Mouse (Mus musculus) lung, embryonic 15.5 days (tissue): ENCODE data around the gene Lrrc36. TPM values are rescaled to one million over a fixed set of nuclear protein-coding genes. Genes with fewer than 3 reads are reported as not detected.

Source experiments
- ATAC-seq: fragments of 200-750 bp; cut with Nextera tagmentation; 2 replicates; pipeline ENCODE4 v1.8.0; 2017; ENCODE audit warnings: moderate number of reproducible peaks, borderline replicate concordance; ENCODE audit not compliant: low FRiP score, low TSS enrichment; ENCODE audit errors: extremely low read depth
- H3K27ac ChIP-seq: fragments of 300-500 bp; sonication (generic); 2 replicates; pipeline ENCODE4 v1.5.1; 2015; ENCODE audit warnings: moderate library complexity, mild to moderate bottlenecking, inconsistent platforms
- H3K27me3 ChIP-seq: fragments of 300-500 bp; sonication (generic); 2 replicates; pipeline ENCODE4 v1.6.1; 2015; ENCODE audit warnings: inconsistent platforms
- H3K36me3 ChIP-seq: fragments of 300-500 bp; sonication (generic); 2 replicates; pipeline ENCODE4 v1.6.1; 2015; ENCODE audit warnings: inconsistent platforms
- H3K4me1 ChIP-seq: fragments of 300-500 bp; sonication (generic); 2 replicates; pipeline ENCODE4 v1.6.1; 2015; ENCODE audit warnings: inconsistent platforms
- H3K4me2 ChIP-seq: fragments of 300-500 bp; sonication (generic); 2 replicates; pipeline ENCODE4 v1.6.1; 2015; ENCODE audit warnings: inconsistent platforms, mild to moderate bottlenecking, moderate library complexity
- H3K4me3 ChIP-seq: fragments of 300-500 bp; sonication (generic); 2 replicates; pipeline ENCODE4 v1.5.1; 2015; ENCODE audit warnings: mild to moderate bottlenecking, inconsistent platforms
- H3K9ac ChIP-seq: fragments of 300-500 bp; sonication (generic); 2 replicates; pipeline ENCODE4 v1.6.1; 2015; ENCODE audit warnings: inconsistent platforms
- H3K9me3 ChIP-seq: fragments of 300-500 bp; sonication (generic); 2 replicates; pipeline ENCODE4 v1.6.1; 2016; ENCODE audit warnings: inconsistent platforms
- WGBS: fragments of 180-500 bp; shearing (Covaris S2); methylation state at CpG from one replicate; pipeline ENCODE4 v1.1.7; 2015; 5-methylcytosine and 5-hydroxymethylcytosine counted together
- polyA plus RNA-seq: library from polyadenylated mRNA; unstranded; fragments of >200 nt; fragmentation: Nextera tagmentation; extraction: Ambion mirVana; gene quantifications from 2 replicates; pipeline ENCODE4 v1.2.1, GENCODE M21; 2015

Lrrc36 gene
- polyA plus RNA-seq, 1 experiment from 2014 or later, result 0.67 TPM

DNA sequence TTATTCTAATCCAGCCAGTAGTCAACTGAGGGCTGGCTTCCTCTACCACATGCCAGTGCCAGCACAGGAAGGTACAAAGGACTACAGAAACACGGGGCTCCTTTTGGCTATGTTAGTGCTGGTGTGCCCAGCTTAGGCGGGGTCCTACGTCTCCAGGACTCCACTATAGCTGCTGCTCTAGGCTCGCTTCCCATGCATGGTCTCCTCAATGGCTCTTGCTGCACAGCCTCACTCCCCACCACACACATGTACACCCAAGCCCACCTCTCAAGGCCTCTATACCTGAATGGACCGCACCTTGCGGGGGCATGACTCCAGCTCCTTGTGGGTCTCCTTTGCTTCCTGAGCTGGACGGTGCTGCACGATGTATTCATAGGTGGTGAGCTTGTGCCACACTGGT, 62.4 kb downstream of the Lrrc36 start:
- peaks cover 38% of the 10 kb centered on the region for H3K4me1 ChIP-seq

DNA sequence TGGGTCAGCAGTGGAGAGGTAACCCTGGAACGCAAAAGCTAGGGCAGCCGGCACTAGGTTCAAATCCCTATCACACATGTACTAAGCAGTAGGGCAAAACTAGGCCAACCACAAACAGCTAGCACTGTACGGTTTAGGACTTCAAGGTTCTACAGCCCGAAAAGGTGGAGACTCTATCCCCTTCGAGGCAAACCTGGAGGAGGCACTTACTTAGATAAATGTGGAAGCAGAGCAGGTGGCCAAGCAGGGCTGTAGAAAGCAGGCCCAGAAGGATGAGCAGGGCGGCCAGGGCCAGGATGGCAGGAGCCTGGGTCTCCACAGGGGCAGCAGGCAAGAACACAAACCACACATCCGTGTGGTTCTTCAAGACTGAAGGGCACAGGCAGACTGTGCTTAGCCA, 62.8 kb downstream of the Lrrc36 start:
- H3K4me1 ChIP-seq, result peaks cover 38% of the 10 kb centered on the region
- no peak overlapping the region for H3K27ac ChIP-seq
- no peaks in the 10 kb centered on the region for H3K9me3 ChIP-seq
- H3K36me3 ChIP-seq, result 0 out of 2 replicates have a peak, but pooled peaks cover 6% of the 10 kb centered on the region
- H3K9ac ChIP-seq, result no peak overlapping the region
- ATAC-seq, result no peak
- no peak overlapping the region for H3K4me2 ChIP-seq
- H3K27me3 ChIP-seq, result 0 out of 2 replicates have a peak, but pooled peaks cover 6% of the 10 kb centered on the region
- WGBS, result 87% methylated on average over 7 of the region's 7 CpGs
- no peak overlapping the region for H3K4me3 ChIP-seq

More for the DNA sequence above, 62.4 kb downstream of the Lrrc36 start:
- WGBS, result 93% methylated on average over 8 of the region's 8 CpGs
- H3K27ac ChIP-seq, result no peak overlapping the region
- H3K4me2 ChIP-seq, result no peak overlapping the region
- no peak overlapping the region for H3K9ac ChIP-seq
- no peak for ATAC-seq
- H3K9me3 ChIP-seq, result no peaks in the 10 kb centered on the region
- no peak overlapping the region for H3K4me3 ChIP-seq
- 0 out of 2 replicates have a peak, but pooled peaks cover 6% of the 10 kb centered on the region for H3K27me3 ChIP-seq
- 0 out of 2 replicates have a peak, but pooled peaks cover 6% of the 10 kb centered on the region for H3K36me3 ChIP-seq

- no peak overlapping the region for H3K4me2 ChIP-seq
- H3K27ac ChIP-seq, result no peak overlapping the region
- H3K9me3 ChIP-seq, result no peaks in the 10 kb centered on the region
- no peak for ATAC-seq
- H3K4me3 ChIP-seq, result no peak overlapping the region
- H3K27me3 ChIP-seq, result 0 out of 2 replicates have a peak, but pooled peaks cover 6% of the 10 kb centered on the region
- peaks cover 9% of the 10 kb centered on the region for H3K36me3 ChIP-seq
- H3K9ac ChIP-seq, result no peak overlapping the region
- WGBS, result 44% methylated on average over 25 of the region's 25 CpGs
- H3K4me1 ChIP-seq, result peaks cover 33% of the 10 kb centered on the region
Measured at GRCm38 (mm10) chr8:105476628-105477413, 63.5 kb downstream of the Lrrc36 start.

DNA sequence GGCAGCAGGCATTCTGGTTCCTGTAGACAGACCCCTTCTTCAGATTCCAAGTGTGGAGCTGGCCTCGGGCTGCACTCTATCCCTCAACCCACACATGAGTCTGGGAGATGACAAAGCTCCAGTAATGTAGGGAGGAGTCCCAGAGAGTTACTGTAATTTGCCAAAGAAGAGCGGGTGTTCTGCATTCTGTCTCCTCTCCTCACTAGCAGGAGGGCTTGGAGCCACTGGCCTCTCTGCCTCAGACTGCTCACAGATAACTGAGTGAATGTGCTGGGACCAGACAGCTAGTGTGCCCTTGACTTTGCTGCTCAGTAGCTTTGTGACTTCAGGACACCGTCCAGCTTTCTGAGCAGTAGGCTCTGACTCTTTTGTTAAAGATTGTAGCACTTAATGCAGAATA, 64.4 kb downstream of the Lrrc36 start:
- no peak overlapping the region for H3K4me2 ChIP-seq
- no peak overlapping the region for H3K4me3 ChIP-seq
- H3K4me1 ChIP-seq, result peaks cover 30% of the 10 kb centered on the region
- no peaks in the 10 kb centered on the region for H3K9me3 ChIP-seq
- H3K27ac ChIP-seq, result no peak overlapping the region
- no peak for ATAC-seq
- H3K9ac ChIP-seq, result no peak overlapping the region
- H3K27me3 ChIP-seq, result 0 out of 2 replicates have a peak, but pooled peaks cover 6% of the 10 kb centered on the region
- H3K36me3 ChIP-seq, result peaks cover 14% of the 10 kb centered on the region
- 68% methylated on average over 3 of the region's 3 CpGs for WGBS

DNA sequence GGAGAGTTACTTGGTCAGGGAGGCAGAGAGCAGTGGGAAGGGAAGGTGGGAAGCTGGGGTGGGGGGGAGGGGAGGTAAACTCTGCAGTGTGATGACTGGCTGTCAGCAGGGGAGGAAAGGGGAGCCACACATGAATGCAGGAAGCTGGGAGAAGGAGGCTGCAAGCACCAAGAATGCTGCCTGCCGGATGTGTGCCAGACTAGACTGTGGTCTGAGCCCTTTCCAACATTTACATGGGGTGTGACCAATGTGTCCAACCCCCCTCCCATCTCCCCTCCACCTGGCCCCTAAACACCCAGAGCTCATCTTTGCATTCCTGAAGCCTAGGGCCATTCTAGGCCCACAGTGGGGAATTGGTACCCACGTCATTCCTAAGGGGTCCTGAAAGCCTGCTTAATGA, 67.6 kb downstream of the Lrrc36 start:
- no peak overlapping the region for H3K9ac ChIP-seq
- H3K27ac ChIP-seq, result no peak overlapping the region; the same call in 1 of the 2 replicates
- H3K9me3 ChIP-seq, result no peaks in the 10 kb centered on the region
- H3K4me1 ChIP-seq, result peaks cover 5% of the 10 kb centered on the region
- peaks cover 18% of the 10 kb centered on the region for H3K36me3 ChIP-seq
- no peak overlapping the region for H3K4me2 ChIP-seq
- no peak overlapping the region for H3K4me3 ChIP-seq
- H3K27me3 ChIP-seq, result no peaks in the 10 kb centered on the region
- ATAC-seq, result no peak
- 28% methylated on average over 2 of the region's 2 CpGs for WGBS

GRCm38 (mm10) chr8:105481453-105481852, 68.1 kb downstream of the Lrrc36 start:
- H3K27me3 ChIP-seq, result no peaks in the 10 kb centered on the region
- peaks cover 5% of the 10 kb centered on the region for H3K4me1 ChIP-seq
- ATAC-seq, result no peak
- no peak overlapping the region for H3K4me2 ChIP-seq
- H3K4me3 ChIP-seq, result no peak overlapping the region
- H3K36me3 ChIP-seq, result peaks cover 16% of the 10 kb centered on the region
- no peak overlapping the region; the same call in 1 of the 2 replicates for H3K27ac ChIP-seq
- H3K9me3 ChIP-seq, result no peaks in the 10 kb centered on the region
- 74% methylated on average over 6 of the region's 6 CpGs for WGBS
- H3K9ac ChIP-seq, result no peak overlapping the region

- ATAC-seq, result no peak
- Histone ChIP-seq H3K4me3 (no peak overlapping the region), H3K9ac (no peak overlapping the region), H3K36me3 (peaks cover 16% of the 10 kb centered on the region), H3K27me3 (no peaks in the 10 kb centered on the region), H3K9me3 (no peaks in the 10 kb centered on the region), H3K27ac (no peak overlapping the region), H3K4me2 (no peak overlapping the region), H3K4me1 (peaks cover 5% of the 10 kb centered on the region)
- 72% methylated on average over 8 of the region's 8 CpGs for WGBS
Measured at GRCm38 (mm10) chr8:105482123-105482522, 68.8 kb downstream of the Lrrc36 start.

DNA sequence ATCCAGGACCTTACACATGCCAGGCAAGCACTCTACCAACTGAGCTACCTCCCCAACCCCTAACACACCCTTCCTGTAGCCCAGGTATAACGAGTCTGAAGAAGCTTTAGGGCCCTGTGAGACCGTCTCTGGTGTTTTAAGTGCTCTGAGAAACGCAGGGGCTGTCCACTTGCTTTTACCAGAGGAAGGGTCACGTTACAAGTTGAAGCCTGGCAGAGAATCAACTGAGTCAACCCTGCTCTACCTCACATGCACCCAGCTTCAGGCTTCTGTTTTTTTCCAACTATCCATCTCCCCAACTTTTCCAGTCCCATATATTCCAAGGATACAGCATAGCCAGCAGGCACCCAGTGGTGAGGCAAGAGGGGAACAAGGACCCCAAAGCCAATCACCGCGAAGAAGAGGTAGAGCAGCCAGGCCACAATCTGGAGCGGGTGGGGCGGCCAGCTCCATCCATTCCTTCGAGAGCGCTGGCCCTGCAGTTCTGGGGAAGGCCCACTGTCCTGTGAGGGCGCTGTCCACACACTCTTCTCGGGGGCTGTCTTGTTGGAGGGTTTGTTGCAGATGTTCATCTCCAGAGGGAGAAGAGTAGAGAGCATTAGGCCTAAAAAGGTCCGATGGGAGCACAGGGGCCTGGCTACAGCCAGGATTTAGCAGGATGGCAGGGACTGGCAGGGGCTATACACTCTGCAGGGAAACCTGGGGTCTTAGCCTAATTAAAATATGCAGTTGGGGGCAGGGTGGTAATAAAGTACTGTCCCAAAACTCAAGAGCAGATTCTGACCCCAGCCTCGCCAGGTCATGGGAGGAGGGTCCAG, 70.0 kb downstream of the Lrrc36 start:
- H3K36me3 ChIP-seq, result peaks cover 16% of the 10 kb centered on the region
- no peak overlapping the region for H3K9ac ChIP-seq
- peaks cover 5% of the 10 kb centered on the region for H3K4me1 ChIP-seq
- no peaks in the 10 kb centered on the region for H3K9me3 ChIP-seq
- 34% methylated on average over 14 of the region's 14 CpGs for WGBS
- H3K27me3 ChIP-seq, result no peaks in the 10 kb centered on the region
- H3K4me2 ChIP-seq, result no peak overlapping the region
- no peak overlapping the region for H3K27ac ChIP-seq
- ATAC-seq, result 0 out of 2 replicates have a peak, but pooled peaks have one; percentile 36
- H3K4me3 ChIP-seq, result no peak overlapping the region

GRCm38 (mm10) chr8:105484030-105484368, 70.6 kb downstream of the Lrrc36 start:
- Histone ChIP-seq H3K4me2 (no peak overlapping the region), H3K9ac (no peak overlapping the region), H3K9me3 (no peaks in the 10 kb centered on the region), H3K27me3 (no peaks in the 10 kb centered on the region), H3K4me3 (no peak overlapping the region), H3K27ac (no peak overlapping the region), H3K36me3 (peaks cover 16% of the 10 kb centered on the region), H3K4me1 (peaks cover 5% of the 10 kb centered on the region)
- no peak for ATAC-seq
- WGBS, result 63% methylated on average over 3 of the region's 3 CpGs

GRCm38 (mm10) chr8:105484392-105484791, 71.0 kb downstream of the Lrrc36 start:
- H3K27ac ChIP-seq, result no peak overlapping the region
- H3K9ac ChIP-seq, result no peak overlapping the region

DNA sequence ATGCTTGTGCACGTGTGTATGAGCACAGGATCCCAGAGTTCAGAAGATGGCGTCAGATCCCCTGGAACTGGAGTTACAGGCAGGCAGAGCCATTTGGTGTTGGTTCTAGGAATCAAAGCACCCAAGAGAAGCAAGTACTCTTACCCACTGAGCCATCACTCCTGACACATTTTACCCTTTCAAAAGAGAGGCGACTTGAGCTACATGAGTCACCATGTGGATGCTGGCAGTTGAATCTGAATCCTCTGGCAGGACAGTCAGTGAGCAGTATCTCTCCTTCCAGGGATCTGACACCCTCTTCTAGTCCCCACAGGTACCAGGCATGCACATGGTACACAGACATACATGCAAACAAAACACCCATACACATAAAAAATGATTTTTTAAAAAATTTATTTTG, 74.7 kb downstream of the Lrrc36 start:
- Histone ChIP-seq H3K36me3 (peaks cover 8% of the 10 kb centered on the region; the same call in 1 of the 2 replicates), H3K4me2 (no peak overlapping the region), H3K4me3 (no peak overlapping the region), H3K4me1 (peaks cover 4% of the 10 kb centered on the region; the same call in 1 of the 2 replicates), H3K9me3 (no peaks in the 10 kb centered on the region), H3K9ac (no peak overlapping the region), H3K27ac (no peak overlapping the region), H3K27me3 (no peaks in the 10 kb centered on the region)
- 55% methylated on average over 3 of the region's 3 CpGs for WGBS
- ATAC-seq, result no peak

More at GRCm38 (mm10) chr8:105484392-105484791, 71.0 kb downstream of the Lrrc36 start:
- ATAC-seq, result peak; percentile 52; the same call in 1 of the 2 replicates
- H3K9me3 ChIP-seq, result no peaks in the 10 kb centered on the region
- H3K4me1 ChIP-seq, result peaks cover 5% of the 10 kb centered on the region
- WGBS, result 27% methylated on average over 2 of the region's 2 CpGs
- H3K4me3 ChIP-seq, result no peak overlapping the region
- H3K4me2 ChIP-seq, result no peak overlapping the region
- peaks cover 16% of the 10 kb centered on the region for H3K36me3 ChIP-seq
- H3K27me3 ChIP-seq, result no peaks in the 10 kb centered on the region

DNA sequence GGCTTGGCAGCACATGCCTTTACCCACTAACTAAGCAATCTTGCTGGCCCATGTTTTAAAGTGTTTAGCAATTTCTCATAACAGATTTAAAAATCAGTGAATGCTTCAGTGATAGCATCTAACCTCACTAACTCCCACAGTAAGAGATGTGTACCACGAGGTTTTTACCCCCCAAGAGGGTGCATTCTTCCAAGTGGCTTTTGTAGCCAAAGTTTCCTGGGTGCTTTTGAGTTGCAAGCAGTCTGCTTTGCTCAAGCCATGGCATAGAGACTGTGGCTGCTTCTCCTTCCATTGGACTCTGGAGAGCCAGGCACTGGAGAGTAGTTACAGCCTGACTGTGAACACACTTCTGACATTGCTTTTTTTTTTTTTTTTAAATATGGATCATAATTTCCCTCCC, 75.9 kb downstream of the Lrrc36 start:
- no peak overlapping the region for H3K9ac ChIP-seq
- H3K4me1 ChIP-seq, result peaks cover 11% of the 10 kb centered on the region
- H3K4me3 ChIP-seq, result no peak overlapping the region
- H3K27me3 ChIP-seq, result no peaks in the 10 kb centered on the region
- no peak overlapping the region for H3K27ac ChIP-seq
- peaks cover 8% of the 10 kb centered on the region; the same call in 1 of the 2 replicates for H3K36me3 ChIP-seq
- H3K4me2 ChIP-seq, result no peak overlapping the region
- 39% methylated on average over 1 of the region's 1 CpGs for WGBS
- no peak for ATAC-seq
- H3K9me3 ChIP-seq, result no peaks in the 10 kb centered on the region
